13 mouse cellular contexts compared by ENCODE assay signal in genomic region chr15:86925081-86925749, GRCm38 (mm10).
A peak's percentile ranks its signal among the peaks of the same experiment; 100 is the strongest.
DNase-seq lines count a peak whose midpoint lies in the region; ATAC-seq and TF ChIP-seq lines count a peak whose summit lies in the region.
"Had no signal": no experiment of that assay in that cellular context is flagged by ENCODE, and none has a peak within 500 bp of the region (broad histone marks: within the 10 kb centered on the region; RNA-seq: fewer than 3 reads in every experiment).

No protein-coding gene starts in this region.

- H3K4me3 ChIP-seq in embryonic facial prominence, embryonic 13.5 days: no peak overlapping the region
- H3K4me3 ChIP-seq in hindbrain, embryonic 11.5 days (ENCODE audit: low read depth, low read length): no peak overlapping the region
- no peak overlapping the region for H3K4me3 ChIP-seq in midbrain, embryonic 13.5 days (replicated peaks)
- H3K4me3 ChIP-seq in left cerebral cortex, adult 2 months: no peak overlapping the region
- no peak overlapping the region for H3K4me3 ChIP-seq in liver, embryonic 11.5 days (ENCODE audit: low read depth, low read length)

- no peak for ATAC-seq in embryonic facial prominence, embryonic 13.5 days (ENCODE audit: insufficient number of reproducible peaks, insufficient read depth, low FRiP score, low TSS enrichment, low read depth)
- no peak for ATAC-seq in hindbrain, embryonic 11.5 days (ENCODE audit: low FRiP score)
- 0 out of 2 replicates have a peak, but pooled peaks have one; percentile 55 for ATAC-seq in midbrain, embryonic 13.5 days
- ATAC-seq in liver, embryonic 11.5 days (replicated peaks; ENCODE audit: low FRiP score): no peak
- ATAC-seq: inflammation-experienced regulatory T-cells, adult 6 months had no signal

- peaks cover 20% of the 10 kb centered on the region for H3K4me1 ChIP-seq in embryonic facial prominence, embryonic 13.5 days
- 0 out of 2 replicates have a peak, but pooled peaks cover 2% of the 10 kb centered on the region for H3K4me1 ChIP-seq in hindbrain, embryonic 11.5 days (replicated peaks; ENCODE audit: control insufficient read depth, insufficient read depth, low read length)
- H3K4me1 ChIP-seq in midbrain, embryonic 13.5 days (replicated peaks): peaks cover 40% of the 10 kb centered on the region
- no peaks in the 10 kb centered on the region for H3K4me1 ChIP-seq in liver, embryonic 11.5 days (replicated peaks; ENCODE audit: control insufficient read depth, insufficient read depth, low read length)

- intact Hi-C loops in left cerebral cortex, adult 2 months (cut with DNase I): no loop called here

- WGBS in embryonic facial prominence, embryonic 13.5 days: 8% methylated on average over 17 of the region's 17 CpGs
- WGBS in hindbrain, embryonic 11.5 days: 16% methylated on average over 17 of the region's 17 CpGs
- WGBS in midbrain, embryonic 13.5 days: 10% methylated on average over 17 of the region's 17 CpGs
- 20% methylated on average over 17 of the region's 17 CpGs for WGBS in liver, embryonic 11.5 days

- no peaks in the 10 kb centered on the region for H3K27me3 ChIP-seq in embryonic facial prominence, embryonic 13.5 days
- H3K27me3 ChIP-seq in hindbrain, embryonic 11.5 days (ENCODE audit: control insufficient read depth, insufficient read depth, low read length): no peaks in the 10 kb centered on the region
- H3K27me3 ChIP-seq in midbrain, embryonic 13.5 days: peaks cover 4% of the 10 kb centered on the region; the same call in 1 of the 2 replicates
- H3K27me3 ChIP-seq in liver, embryonic 11.5 days (replicated peaks; ENCODE audit: control insufficient read depth, insufficient read depth, low read length): no peaks in the 10 kb centered on the region

- no peak for TF ChIP-seq CTCF in brain, embryonic 14.5 days (IDR thresholded peaks at IDR 0.05; ENCODE audit: borderline replicate concordance, extremely low read depth, insufficient read depth, insufficient read length)
- no peak for TF ChIP-seq CTCF in left cerebral cortex, adult 2 months (IDR thresholded peaks at IDR 0.05)

- H3K36me3 ChIP-seq in embryonic facial prominence, embryonic 13.5 days: no peaks in the 10 kb centered on the region
- no peaks in the 10 kb centered on the region for H3K36me3 ChIP-seq in hindbrain, embryonic 11.5 days (ENCODE audit: control insufficient read depth, insufficient read depth, low read length)
- H3K36me3 ChIP-seq in midbrain, embryonic 13.5 days: no peaks in the 10 kb centered on the region
- H3K36me3 ChIP-seq in liver, embryonic 11.5 days (ENCODE audit: control insufficient read depth, insufficient read depth, low read length): no peaks in the 10 kb centered on the region

- H3K9ac ChIP-seq in embryonic facial prominence, embryonic 13.5 days: no peak overlapping the region
- H3K9ac ChIP-seq in hindbrain, embryonic 11.5 days (ENCODE audit: low read depth, low read length): no peak overlapping the region
- H3K9ac ChIP-seq in midbrain, embryonic 13.5 days (replicated peaks): no peak overlapping the region; the same call in 1 of the 2 replicates
- no peak overlapping the region for H3K9ac ChIP-seq in liver, embryonic 11.5 days (ENCODE audit: low read depth, low read length)

- no peak overlapping the region for H3K27ac ChIP-seq in embryonic facial prominence, embryonic 13.5 days
- no peak overlapping the region for H3K27ac ChIP-seq in hindbrain, embryonic 11.5 days (ENCODE audit: low read depth, low read length)
- H3K27ac ChIP-seq in midbrain, embryonic 13.5 days: peak overlapping the region; percentile 12; the same call in 1 of the 2 replicates
- no peak overlapping the region for H3K27ac ChIP-seq in left cerebral cortex, adult 2 months
- H3K27ac ChIP-seq in liver, embryonic 11.5 days (ENCODE audit: low read depth, low read length): no peak overlapping the region
- H3K27ac ChIP-seq: kidney, postnatal 0 days had no signal

- peak; percentile 65 for DNase-seq in brain, embryonic 14.5 days (ENCODE audit: low read depth)
- DNase-seq in hindbrain, embryonic 11.5 days (ENCODE audit: low spot score): peak; percentile 38
- no peak for DNase-seq in left cerebral cortex, adult 2 months (ENCODE audit: extremely low spot score in 1 of 2, low spot score in 2 of 2)
- no peak for DNase-seq in liver, embryonic 11.5 days (ENCODE audit: low spot score)
- no peak for DNase-seq in spleen, postnatal 10 days (ENCODE audit: low spot score in 2 of 2)
- DNase-seq in kidney, adult 9 months: no peak
- DNase-seq: cerebellum, adult 2 months; layer of hippocampus, adult 9-11 months; thymus, postnatal 4 days had no signal

- no peaks in the 10 kb centered on the region for H3K9me3 ChIP-seq in embryonic facial prominence, embryonic 13.5 days
- H3K9me3 ChIP-seq in hindbrain, embryonic 11.5 days (ENCODE audit: control insufficient read depth, low read length): no peaks in the 10 kb centered on the region
- H3K9me3 ChIP-seq in midbrain, embryonic 13.5 days: no peaks in the 10 kb centered on the region
- H3K9me3 ChIP-seq in liver, embryonic 11.5 days (ENCODE audit: control insufficient read depth, low read length): no peaks in the 10 kb centered on the region

- peak overlapping the region; percentile 27; the same call in 1 of the 2 replicates for H3K4me2 ChIP-seq in embryonic facial prominence, embryonic 13.5 days
- H3K4me2 ChIP-seq in hindbrain, embryonic 11.5 days (replicated peaks; ENCODE audit: low read depth, low read length): no peak overlapping the region
- H3K4me2 ChIP-seq in midbrain, embryonic 13.5 days (replicated peaks): peak overlapping the region; percentile 32
- H3K4me2 ChIP-seq in liver, embryonic 11.5 days: no peak overlapping the region

- TF ChIP-seq POLR2A in brain, embryonic 14.5 days (IDR thresholded peaks at IDR 0.05; ENCODE audit: borderline replicate concordance, extremely low read depth, insufficient read depth, insufficient read length, poor library complexity, severe bottlenecking): no peak

Comparison
In these comparisons a context has a peak if more than half of its experiments do, and no peak if none do; other contexts are left out.
1. DNase-seq: peak in brain, embryonic 14.5 days (single experiment) and hindbrain, embryonic 11.5 days (single experiment); none in left cerebral cortex, adult 2 months (0 of 2), liver, embryonic 11.5 days (single experiment), spleen, postnatal 10 days (0 of 2) and kidney, adult 9 months (single experiment).
2. H3K4me2 ChIP-seq: peak in embryonic facial prominence, embryonic 13.5 days (single experiment) and midbrain, embryonic 13.5 days (single experiment); none in hindbrain, embryonic 11.5 days (single experiment) and liver, embryonic 11.5 days (single experiment).